Mouse (Mus musculus): ENCODE measurements around the gene Pde7b. TPM values are rescaled to one million over a fixed set of nuclear protein-coding genes. Genes with fewer than 3 reads are reported as not detected.

Gene Pde7b
- polyA plus RNA-seq (2012; ENCODE audit: insufficient read depth, insufficient read length, missing spikeins), result 6.1 and 9.5 TPM in 2 replicates

GRCm38 (mm10) chr10:20724906-20725305 is at the start of gene Pde7b:
Gene Pde7b (minus strand): TSS chr10:20725078.
- Histone ChIP-seq H3K4me3 (ENCODE audit: insufficient read depth, low read depth, low read length) (peak within 1 kb of the TSS; percentile 58), H3K4me1 (ENCODE audit: control insufficient read depth, insufficient read depth, insufficient read length, low read length) (peaks cover 2% of the 10 kb centered on the region; the same call in 1 of the 2 replicates), H3K27ac (replicated peaks; ENCODE audit: low read depth, low read length) (peak within 1 kb of the TSS; percentile 48)

- Histone ChIP-seq H3K4me3 (ENCODE audit: insufficient read depth, low read depth, low read length) (no peak overlapping the region), H3K4me1 (ENCODE audit: control insufficient read depth, insufficient read depth, insufficient read length, low read length) (no peaks in the 10 kb centered on the region), H3K27ac (replicated peaks; ENCODE audit: low read depth, low read length) (no peak overlapping the region)
Observed at GRCm38 (mm10) chr10:20772056-20772455, 47.2 kb upstream of the Pde7b start.

- Histone ChIP-seq H3K4me3 (ENCODE audit: insufficient read depth, low read depth, low read length) (no peak overlapping the region), H3K4me1 (ENCODE audit: control insufficient read depth, insufficient read depth, insufficient read length, low read length) (no peaks in the 10 kb centered on the region), H3K27ac (replicated peaks; ENCODE audit: low read depth, low read length) (no peak overlapping the region)
Observed at GRCm38 (mm10) chr10:20770418-20770888, 45.6 kb upstream of the Pde7b start.

GRCm38 (mm10) chr10:20769557-20770417 is 44.9 kb upstream of the Pde7b start:
- no peaks in the 10 kb centered on the region for H3K4me1 ChIP-seq (ENCODE audit: control insufficient read depth, insufficient read depth, insufficient read length, low read length)
- H3K4me3 ChIP-seq (ENCODE audit: insufficient read depth, low read depth, low read length), result no peak overlapping the region
- H3K27ac ChIP-seq (replicated peaks; ENCODE audit: low read depth, low read length), result no peak overlapping the region

GRCm38 (mm10) chr10:20764352-20764751 is 39.5 kb upstream of the Pde7b start:
- Histone ChIP-seq H3K4me1 (ENCODE audit: control insufficient read depth, insufficient read depth, insufficient read length, low read length) (no peaks in the 10 kb centered on the region), H3K27ac (replicated peaks; ENCODE audit: low read depth, low read length) (no peak overlapping the region), H3K4me3 (ENCODE audit: insufficient read depth, low read depth, low read length) (no peak overlapping the region)

- no peak overlapping the region for H3K4me3 ChIP-seq (ENCODE audit: insufficient read depth, low read depth, low read length)
- H3K4me1 ChIP-seq (ENCODE audit: control insufficient read depth, insufficient read depth, insufficient read length, low read length), result no peaks in the 10 kb centered on the region
- H3K27ac ChIP-seq (replicated peaks; ENCODE audit: low read depth, low read length), result no peak overlapping the region
Observed at GRCm38 (mm10) chr10:20758939-20759338, 34.1 kb upstream of the Pde7b start.

GRCm38 (mm10) chr10:20758259-20758658 is 33.4 kb upstream of the Pde7b start:
- Histone ChIP-seq H3K4me3 (ENCODE audit: insufficient read depth, low read depth, low read length) (no peak overlapping the region), H3K27ac (replicated peaks; ENCODE audit: low read depth, low read length) (no peak overlapping the region), H3K4me1 (ENCODE audit: control insufficient read depth, insufficient read depth, insufficient read length, low read length) (no peaks in the 10 kb centered on the region)

- Histone ChIP-seq H3K4me1 (ENCODE audit: control insufficient read depth, insufficient read depth, insufficient read length, low read length) (no peaks in the 10 kb centered on the region), H3K4me3 (ENCODE audit: insufficient read depth, low read depth, low read length) (no peak overlapping the region), H3K27ac (replicated peaks; ENCODE audit: low read depth, low read length) (no peak overlapping the region)
Observed at GRCm38 (mm10) chr10:20756219-20756618, 31.3 kb upstream of the Pde7b start.

- no peak overlapping the region for H3K4me3 ChIP-seq (ENCODE audit: insufficient read depth, low read depth, low read length)
- H3K4me1 ChIP-seq (ENCODE audit: control insufficient read depth, insufficient read depth, insufficient read length, low read length), result no peaks in the 10 kb centered on the region
- H3K27ac ChIP-seq (replicated peaks; ENCODE audit: low read depth, low read length), result no peak overlapping the region
Observed at GRCm38 (mm10) chr10:20752883-20753282, 28.0 kb upstream of the Pde7b start.

- no peak overlapping the region for H3K27ac ChIP-seq (replicated peaks; ENCODE audit: low read depth, low read length)
- H3K4me1 ChIP-seq (ENCODE audit: control insufficient read depth, insufficient read depth, insufficient read length, low read length), result no peaks in the 10 kb centered on the region
- no peak overlapping the region for H3K4me3 ChIP-seq (ENCODE audit: insufficient read depth, low read depth, low read length)
Observed at GRCm38 (mm10) chr10:20750642-20751251, 25.9 kb upstream of the Pde7b start.

- Histone ChIP-seq H3K4me1 (ENCODE audit: control insufficient read depth, insufficient read depth, insufficient read length, low read length) (no peaks in the 10 kb centered on the region), H3K4me3 (ENCODE audit: insufficient read depth, low read depth, low read length) (no peak overlapping the region), H3K27ac (replicated peaks; ENCODE audit: low read depth, low read length) (no peak overlapping the region)
Observed at GRCm38 (mm10) chr10:20748938-20749337, 24.1 kb upstream of the Pde7b start.

- H3K27ac ChIP-seq (replicated peaks; ENCODE audit: low read depth, low read length), result no peak overlapping the region
- no peak overlapping the region for H3K4me3 ChIP-seq (ENCODE audit: insufficient read depth, low read depth, low read length)
- H3K4me1 ChIP-seq (ENCODE audit: control insufficient read depth, insufficient read depth, insufficient read length, low read length), result no peaks in the 10 kb centered on the region
Observed at GRCm38 (mm10) chr10:20747229-20747628, 22.4 kb upstream of the Pde7b start.

- Histone ChIP-seq H3K4me1 (ENCODE audit: control insufficient read depth, insufficient read depth, insufficient read length, low read length) (no peaks in the 10 kb centered on the region), H3K27ac (replicated peaks; ENCODE audit: low read depth, low read length) (no peak overlapping the region), H3K4me3 (ENCODE audit: insufficient read depth, low read depth, low read length) (no peak overlapping the region)
Observed at GRCm38 (mm10) chr10:20739801-20740200, 14.9 kb upstream of the Pde7b start.

- no peak overlapping the region for H3K27ac ChIP-seq (replicated peaks; ENCODE audit: low read depth, low read length)
- H3K4me3 ChIP-seq (ENCODE audit: insufficient read depth, low read depth, low read length), result no peak overlapping the region
- no peaks in the 10 kb centered on the region for H3K4me1 ChIP-seq (ENCODE audit: control insufficient read depth, insufficient read depth, insufficient read length, low read length)
Observed at GRCm38 (mm10) chr10:20737146-20737545, 12.3 kb upstream of the Pde7b start.

GRCm38 (mm10) chr10:20735775-20736449 is 11.0 kb upstream of the Pde7b start:
- no peaks in the 10 kb centered on the region for H3K4me1 ChIP-seq (ENCODE audit: control insufficient read depth, insufficient read depth, insufficient read length, low read length)
- H3K4me3 ChIP-seq (ENCODE audit: insufficient read depth, low read depth, low read length), result no peak overlapping the region
- no peak overlapping the region for H3K27ac ChIP-seq (replicated peaks; ENCODE audit: low read depth, low read length)

All from brown adipose tissue, adult 24 weeks (tissue).